Mouse (Mus musculus) megakaryocyte, embryonic 14.5 days (primary cell): Measurements from ENCODE around the gene Gm4737.
"Not testable (repeated sequence)": the region's sequence is repeated elsewhere in the genome, so short reads cannot be mapped to it uniquely, and the experiment has no call there.

ENCODE experiments used
- FLI1 ChIP-seq: IDR thresholded peaks from 2 replicates; pipeline ENCODE4 v1.6.1; 2012; ENCODE audit warnings: low read length, inconsistent platforms, mixed read lengths
- GATA1 ChIP-seq: IDR thresholded peaks from 3 replicates; pipeline ENCODE4 v1.6.1; 2012; ENCODE audit warnings: mixed read lengths, low read length, inconsistent platforms, borderline replicate concordance

DNA sequence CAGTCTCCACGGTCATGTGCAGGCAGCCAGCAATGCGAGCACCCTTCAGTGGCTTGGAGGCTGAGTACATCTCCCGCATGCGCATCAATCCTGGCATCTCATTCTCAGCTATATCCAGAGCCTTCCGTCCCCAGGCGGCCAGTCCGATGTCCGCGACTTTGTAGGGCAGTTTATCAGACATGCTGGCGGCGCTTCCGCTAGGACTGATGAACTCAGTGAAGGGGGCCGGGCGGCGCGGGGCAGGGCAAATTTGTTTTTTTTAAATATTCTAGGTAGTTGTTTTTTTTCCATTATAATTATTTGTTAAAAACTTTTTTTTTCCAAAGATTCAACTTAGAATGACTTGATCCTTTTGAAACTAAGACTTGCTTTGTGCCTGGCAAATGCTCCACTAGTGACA, at the start of gene Gm4737:
- TF ChIP-seq GATA1, FLI1: not testable (repeated sequence)
